Mouse (Mus musculus) olfactory bulb, adult 2 months (tissue): ENCODE results near the gene Prkn.

Experiments
- CTCF ChIP-seq: fragments of 200-500 bp; IDR thresholded peaks from 2 replicates; pipeline ENCODE4 v1.5.1; 2012; ENCODE audit warnings: low read depth, mild to moderate bottlenecking, low read length, moderate library complexity; ENCODE audit not compliant: insufficient read depth
- POLR2A ChIP-seq: fragments of 200-500 bp; IDR thresholded peaks from 2 replicates; pipeline ENCODE4 v1.6.1; 2012; ENCODE audit warnings: mild to moderate bottlenecking, low read depth, low read length, moderate library complexity; ENCODE audit not compliant: insufficient read depth

- TF ChIP-seq CTCF (no peak), POLR2A (no peak)
Observed at GRCm38 (mm10) chr17:10882260-10882659, 42.1 kb downstream of the Prkn start.
